Mouse (Mus musculus) ovary, adult 18-20 months (tissue): ENCODE results near the gene Vmn1r12.
"Not testable (repeated sequence)": the region's sequence is repeated elsewhere in the genome, so short reads cannot be mapped to it uniquely, and the experiment has no call there.

Experiments used
- DNase-seq: peaks from one replicate; pipeline ENCODE4 v3.0.0; 2022; ENCODE audit warnings: low spot score, mixed read lengths

Vmn1r12 gene

DNA sequence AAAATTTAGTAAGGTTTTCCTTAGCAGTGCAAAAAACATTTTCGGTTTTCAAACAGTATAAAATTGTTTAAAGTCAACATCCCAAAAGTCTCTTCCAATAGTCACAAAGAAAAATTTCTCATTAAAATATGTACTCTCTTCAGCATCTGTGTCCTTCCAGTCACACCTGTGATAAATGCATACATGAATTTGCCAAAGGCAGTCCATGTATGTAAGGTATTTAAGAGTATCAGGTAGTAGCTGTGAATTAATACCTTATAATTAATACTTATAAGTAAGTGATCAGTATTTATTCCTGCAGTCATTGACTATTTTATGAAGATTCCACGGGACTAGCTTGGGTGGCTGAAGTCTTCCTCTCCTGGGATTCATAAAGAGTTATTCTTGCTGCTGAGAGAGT, at the start of gene Vmn1r12:
Gene Vmn1r12 (plus strand): TSS at position 301 of the 400 bp plus-strand sequence.
- no peak for DNase-seq

DNA sequence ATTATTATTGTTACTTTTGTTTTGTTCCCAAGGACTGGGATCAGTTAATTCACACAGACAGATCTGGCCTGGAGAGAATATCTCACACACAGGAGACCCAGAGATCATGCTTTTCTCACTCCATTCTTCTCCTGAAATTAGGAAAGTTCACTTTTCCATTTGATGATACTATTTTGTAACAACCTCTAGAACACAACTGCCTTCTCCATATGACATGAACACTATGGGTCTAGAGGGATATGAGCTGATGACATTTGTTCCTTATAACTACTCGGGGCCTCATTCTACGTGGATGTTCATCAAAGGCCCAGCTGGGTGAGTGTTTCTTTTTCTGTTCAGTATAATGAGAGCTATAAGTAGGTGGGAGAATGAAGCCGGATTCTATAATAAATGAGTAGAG, 47.6 kb upstream of the Vmn1r12 start, which contains the start of gene Vmn1r10:
Gene Vmn1r10 (plus strand): TSS at position 301 of the 400 bp plus-strand sequence.
- DNase-seq: no peak

DNA sequence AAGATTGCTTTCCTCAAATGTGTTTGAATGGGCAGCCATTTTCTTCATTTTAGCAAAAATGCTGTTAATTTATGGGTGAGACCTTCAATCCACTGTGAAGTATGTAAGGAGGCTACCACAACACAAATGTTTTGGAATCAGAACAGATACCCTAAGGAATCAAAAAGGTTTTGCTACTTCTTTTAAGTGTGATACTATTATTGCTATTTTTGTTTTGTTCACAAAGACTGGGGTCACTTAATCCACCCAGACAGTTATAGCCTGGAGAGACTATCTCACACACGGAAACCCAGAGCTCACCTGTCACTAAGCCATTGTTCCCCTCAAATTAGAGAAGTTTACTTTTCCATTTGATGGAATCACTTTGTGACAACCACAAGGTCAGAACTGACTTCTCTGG, 23.6 kb upstream of the Vmn1r12 start, which contains the start of gene Vmn1r11:
Gene Vmn1r11 (plus strand): TSS at position 301 of the 400 bp plus-strand sequence.
- DNase-seq: no peak

DNA sequence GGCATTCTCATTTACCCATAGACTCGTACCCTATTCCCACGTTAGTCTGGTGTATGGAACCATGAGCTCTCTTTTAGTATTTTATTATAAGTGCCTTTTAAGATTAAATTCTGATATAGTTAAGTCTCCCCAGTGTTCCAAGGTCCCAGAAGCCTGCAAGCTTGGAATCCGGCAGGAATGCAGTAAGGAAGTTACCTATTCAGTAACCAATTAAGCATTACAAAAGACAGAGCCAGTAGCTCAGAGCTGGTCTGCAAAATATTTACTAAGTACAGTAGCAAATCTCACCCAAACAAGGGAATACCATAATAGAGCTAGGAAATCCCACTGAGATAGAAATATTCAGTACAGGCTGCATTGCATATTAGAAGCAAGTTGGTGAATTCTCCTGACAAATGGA, 33.3 kb downstream of the Vmn1r12 start:
- DNase-seq: not testable (repeated sequence)

DNA sequence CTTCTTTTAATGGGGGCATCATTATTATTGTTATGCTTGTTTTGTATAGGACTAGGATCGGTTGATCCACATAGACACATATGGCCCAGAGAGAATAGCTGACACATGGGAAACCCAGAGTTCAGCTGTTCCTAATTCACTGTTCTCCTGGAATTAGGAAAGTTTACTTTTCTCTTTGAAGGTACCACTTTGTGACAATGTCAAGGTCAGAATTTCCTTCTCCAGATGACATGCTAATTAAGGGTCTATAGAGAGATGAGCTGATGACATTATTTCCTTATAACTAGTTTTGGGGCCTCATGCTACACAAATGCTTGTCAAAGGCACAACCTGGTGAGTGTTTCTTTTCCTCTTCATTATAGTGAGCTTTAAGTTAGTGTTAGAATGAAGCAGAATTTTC, 46.3 kb downstream of the Vmn1r12 start, which contains the start of gene Vmn1r13:
Gene Vmn1r13 (plus strand): TSS at position 301 of the 400 bp plus-strand sequence.
- DNase-seq: not testable (repeated sequence)
